Mouse (Mus musculus) heart, embryonic 14.5 days (tissue): ENCODE data around the gene Arid5a. TPM values are rescaled to one million over a fixed set of nuclear protein-coding genes. Genes with fewer than 3 reads are reported as not detected.
A peak's percentile ranks its signal among the peaks of the same experiment; 100 is the strongest.

ENCODE experiments used
- ATAC-seq: fragments of 200-750 bp; cut with Nextera tagmentation; 2 replicates; pipeline ENCODE4 v1.8.0; 2017; ENCODE audit warnings: low read depth, moderate TSS enrichment; ENCODE audit not compliant: insufficient number of reproducible peaks, insufficient read depth, low FRiP score
- H3K27ac ChIP-seq, 2 experiments: fragments of 200-500 bp in 1 of 2; fragments of 300-500 bp in 1 of 2; sonication (generic) in 1 of 2; replicated peaks in 1 of 2; 2 replicates each; pipeline ENCODE4 v1.5.1; 2012 to 2014; ENCODE audit warnings: low read depth in 2 of 2, low read length in 2 of 2, control low read depth in 1 of 2, mild to moderate bottlenecking in 1 of 2, mixed read lengths in 1 of 2; ENCODE audit not compliant: control insufficient read depth in 1 of 2, insufficient read depth in 1 of 2
- H3K27me3 ChIP-seq: fragments of 300-500 bp; sonication (generic); 2 replicates; pipeline ENCODE4 v1.6.1; 2014; ENCODE audit warnings: mild to moderate bottlenecking, low read length, control low read depth; ENCODE audit not compliant: control insufficient read depth, insufficient read depth
- H3K36me3 ChIP-seq: fragments of 300-500 bp; sonication (generic); 2 replicates; pipeline ENCODE4 v1.6.1; 2014; ENCODE audit warnings: mild to moderate bottlenecking, control low read depth, low read length, mixed read lengths; ENCODE audit not compliant: control insufficient read depth, insufficient read depth
- H3K4me1 ChIP-seq, 2 experiments: fragments of 200-500 bp in 1 of 2; fragments of 300-500 bp in 1 of 2; sonication (generic) in 1 of 2; 2 replicates each; pipeline ENCODE4 v1.6.1; 2012 to 2014; ENCODE audit warnings: low read length in 2 of 2, control low read depth in 1 of 2, mixed read lengths in 1 of 2; ENCODE audit not compliant: control insufficient read depth in 2 of 2, insufficient read depth in 2 of 2
- H3K4me2 ChIP-seq: fragments of 300-500 bp; sonication (generic); 2 replicates; pipeline ENCODE4 v1.6.1; 2014; ENCODE audit warnings: mild to moderate bottlenecking, low read length
- H3K4me3 ChIP-seq, 2 experiments: fragments of 200-500 bp in 1 of 2; fragments of 300-500 bp in 1 of 2; sonication (generic) in 1 of 2; 2 replicates each; pipeline ENCODE4 v1.5.1; 2012 to 2014; ENCODE audit warnings: low read length in 2 of 2, mild to moderate bottlenecking in 2 of 2, control low read depth in 1 of 2, low read depth in 1 of 2, moderate library complexity in 1 of 2; ENCODE audit not compliant: control insufficient read depth in 1 of 2, insufficient read depth in 1 of 2
- H3K9ac ChIP-seq: fragments of 300-500 bp; sonication (generic); 2 replicates; pipeline ENCODE4 v1.6.1; 2014; ENCODE audit warnings: mild to moderate bottlenecking, low read length
- H3K9me3 ChIP-seq: fragments of 300-500 bp; sonication (generic); 2 replicates; pipeline ENCODE4 v1.6.1; 2016; ENCODE audit warnings: low read length, control low read depth; ENCODE audit not compliant: control insufficient read depth
- WGBS: fragments of 180-500 bp; shearing (Covaris S2); extraction: QIAGEN DNeasy Blood & Tissue Kit; methylation state at CpG from one replicate; pipeline ENCODE4 v1.1.7; 2014; 5-methylcytosine and 5-hydroxymethylcytosine counted together
- polyA plus RNA-seq: library from polyadenylated mRNA; unstranded; fragments of >200 nt; fragmentation: Nextera tagmentation; extraction: Ambion mirVana; gene quantifications from 2 replicates; pipeline ENCODE4 v1.2.1, GENCODE M21; 2014

Gene Arid5a
- polyA plus RNA-seq, 1 experiment from 2014 or later = 10.3 TPM

- H3K36me3 ChIP-seq = no peaks in the 10 kb centered on the region
- no peaks in the 10 kb centered on the region for H3K9me3 ChIP-seq
- H3K27ac ChIP-seq = peak overlapping the region; percentile 69 to 80
- 8% methylated on average over 30 of the region's 30 CpGs for WGBS
- peak overlapping the region; percentile 69 for H3K4me2 ChIP-seq
- peak overlapping the region; percentile 71 for H3K9ac ChIP-seq
- H3K27me3 ChIP-seq = peaks cover 12% of the 10 kb centered on the region; the same call in 1 of the 2 replicates
- H3K4me3 ChIP-seq = peak overlapping the region; percentile 29 to 35
- peak; percentile 71 for ATAC-seq
- H3K4me1 ChIP-seq = peaks cover 20 to 35% of the 10 kb centered on the region in 2 experiments
Measured at GRCm38 (mm10) chr1:36303381-36304320, 3.9 kb upstream of the Arid5a start.

- 19% methylated on average over 7 of the region's 7 CpGs for WGBS
- H3K27me3 ChIP-seq = 0 out of 2 replicates have a peak, but pooled peaks cover 5% of the 10 kb centered on the region
- H3K4me1 ChIP-seq = peaks cover 30 to 46% of the 10 kb centered on the region in 2 experiments
- no peak overlapping the region for H3K4me2 ChIP-seq
- no peak for ATAC-seq
- no peaks in the 10 kb centered on the region for H3K36me3 ChIP-seq
- H3K27ac ChIP-seq = peak overlapping the region; percentile 38 to 80
- peak overlapping the region; percentile 58 for H3K9ac ChIP-seq
- H3K9me3 ChIP-seq = no peaks in the 10 kb centered on the region
- H3K4me3 ChIP-seq = no peak overlapping the region
Measured at GRCm38 (mm10) chr1:36304764-36305163, 2.8 kb upstream of the Arid5a start.

GRCm38 (mm10) chr1:36306120-36306519 lies 1.4 kb upstream of the Arid5a start:
- Histone ChIP-seq H3K4me2 (no peak overlapping the region), H3K27ac (no peak overlapping the region), H3K4me3 (no peak overlapping the region), H3K27me3 (no peaks in the 10 kb centered on the region), H3K9ac (no peak overlapping the region), H3K36me3 (0 out of 2 replicates have a peak, but pooled peaks cover 2% of the 10 kb centered on the region), H3K4me1 (peaks cover 31 to 47% of the 10 kb centered on the region in 2 experiments), H3K9me3 (no peaks in the 10 kb centered on the region)
- ATAC-seq = no peak
- WGBS = 79% methylated on average over 6 of the region's 6 CpGs

GRCm38 (mm10) chr1:36307121-36307494 lies 425 bp upstream of the Arid5a start:
- no peaks in the 10 kb centered on the region for H3K9me3 ChIP-seq
- H3K4me2 ChIP-seq = no peak overlapping the region
- no peak for ATAC-seq
- H3K36me3 ChIP-seq = 0 out of 2 replicates have a peak, but pooled peaks cover 2% of the 10 kb centered on the region
- H3K9ac ChIP-seq = no peak overlapping the region
- WGBS = 64% methylated on average over 7 of the region's 7 CpGs
- H3K27ac ChIP-seq = no peak overlapping the region
- no peak overlapping the region for H3K4me3 ChIP-seq
- H3K4me1 ChIP-seq = peaks cover 31 to 47% of the 10 kb centered on the region in 2 experiments
- H3K27me3 ChIP-seq = no peaks in the 10 kb centered on the region

GRCm38 (mm10) chr1:36308451-36308901 lies 943 bp downstream of the Arid5a start:
- H3K27ac ChIP-seq = peak overlapping the region in 1 of 2 experiments; percentile 76; a peak in 1 of 4 replicates

GRCm38 (mm10) chr1:36308966-36309475 lies 1.5 kb downstream of the Arid5a start:
- ATAC-seq = no peak
- Histone ChIP-seq H3K4me1 (peaks cover 25 to 32% of the 10 kb centered on the region in 2 experiments), H3K9ac (peak overlapping the region; percentile 78), H3K4me2 (peak overlapping the region; percentile 77), H3K36me3 (peaks cover 3% of the 10 kb centered on the region; the same call in 1 of the 2 replicates), H3K9me3 (no peaks in the 10 kb centered on the region), H3K27me3 (no peaks in the 10 kb centered on the region), H3K27ac (peak overlapping the region in 1 of 2 experiments; percentile 33; a peak in 2 of 4 replicates), H3K4me3 (peak overlapping the region; percentile 59 to 77)
- 57% methylated on average over 9 of the region's 9 CpGs for WGBS

More at GRCm38 (mm10) chr1:36308451-36308901, 943 bp downstream of the Arid5a start:
- H3K9ac ChIP-seq = peak overlapping the region; percentile 78
- no peaks in the 10 kb centered on the region for H3K9me3 ChIP-seq
- H3K4me2 ChIP-seq = peak overlapping the region; percentile 77
- peaks cover 27 to 36% of the 10 kb centered on the region in 2 experiments for H3K4me1 ChIP-seq
- no peaks in the 10 kb centered on the region for H3K27me3 ChIP-seq
- no peak for ATAC-seq
- 10% methylated on average over 12 of the region's 12 CpGs for WGBS
- 0 out of 2 replicates have a peak, but pooled peaks cover 2% of the 10 kb centered on the region for H3K36me3 ChIP-seq
- H3K4me3 ChIP-seq = peak overlapping the region; percentile 59 to 77

GRCm38 (mm10) chr1:36309498-36309901 lies 2.0 kb downstream of the Arid5a start:
- 61% methylated on average over 3 of the region's 3 CpGs for WGBS
- H3K4me1 ChIP-seq = peaks cover 22 to 27% of the 10 kb centered on the region in 2 experiments
- H3K4me3 ChIP-seq = peak overlapping the region; percentile 59 to 77
- H3K9me3 ChIP-seq = no peaks in the 10 kb centered on the region
- H3K27me3 ChIP-seq = no peaks in the 10 kb centered on the region
- ATAC-seq = no peak
- H3K4me2 ChIP-seq = peak overlapping the region; percentile 77
- peaks cover 8% of the 10 kb centered on the region for H3K36me3 ChIP-seq
- H3K27ac ChIP-seq = peak overlapping the region in 1 of 2 experiments; percentile 33; a peak in 2 of 4 replicates
- H3K9ac ChIP-seq = peak overlapping the region; percentile 78
